Mouse (Mus musculus): Measurements from ENCODE around the gene Agbl3.

DNA sequence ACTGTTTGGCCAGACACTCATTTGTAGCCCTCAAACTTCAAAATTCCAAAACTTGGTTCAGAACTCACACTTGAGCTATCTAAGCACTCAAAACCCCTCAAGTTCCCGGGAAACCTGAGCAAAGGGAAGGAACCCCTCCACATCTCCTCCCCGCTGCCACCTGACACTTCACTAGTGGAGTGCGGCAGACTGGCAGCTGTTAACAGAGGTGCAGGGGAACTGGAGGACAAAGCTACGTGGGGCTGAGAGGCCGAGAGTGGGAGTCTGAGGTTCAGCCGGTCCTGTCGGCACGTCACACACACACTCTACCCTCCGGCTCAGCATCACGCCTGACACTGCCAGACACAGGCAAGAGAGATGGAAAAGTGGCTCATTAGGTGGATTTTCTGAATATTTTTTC is 123.6 kb downstream of the Agbl3 start:
- TF ChIP-seq CTCF (IDR thresholded peaks at IDR 0.05; ENCODE audit: insufficient read depth, low read depth, low read length) (no peak), POLR2A (IDR thresholded peaks at IDR 0.05; ENCODE audit: insufficient read depth, low read depth, low read length) (no peak)
